Mouse (Mus musculus) urinary bladder, adult 18-20 months (tissue): ENCODE measurements at regions not wholly inside any gene's neighbourhood (a gene's known extent, or its start where the extent isn't known, plus 50 kb on each side); places are given as distances from the start of the nearest gene placed in this dataset.
"Not testable (repeated sequence)": the region's sequence is repeated elsewhere in the genome, so short reads cannot be mapped to it uniquely, and the experiment has no call there.

Experiments
- DNase-seq, 2 experiments: peaks; one replicate each; pipeline ENCODE4 v3.0.0; 2022; ENCODE audit warnings: low spot score in 2 of 2, mixed read lengths in 2 of 2

- DNase-seq: no peak
Measured at GRCm38 (mm10) chr8:88064414-88065110, 54.0 kb upstream of the Cnep1r1 start.

GRCm38 (mm10) chr8:88059107-88059506, 59.5 kb upstream of the Cnep1r1 start:
- not testable (repeated sequence) for DNase-seq

- DNase-seq: no peak
Measured at GRCm38 (mm10) chr8:88057686-88058234, 60.8 kb upstream of the Cnep1r1 start.

- DNase-seq: no peak
Measured at GRCm38 (mm10) chr8:88050651-88051050, 67.9 kb upstream of the Cnep1r1 start.

- no peak for DNase-seq
Measured at GRCm38 (mm10) chr8:88049091-88049490, 69.5 kb upstream of the Cnep1r1 start.

- no peak for DNase-seq
Measured at GRCm38 (mm10) chr8:88045995-88046394, 72.6 kb upstream of the Cnep1r1 start.

GRCm38 (mm10) chr8:88039286-88039685, 79.3 kb upstream of the Cnep1r1 start:
- no peak for DNase-seq

GRCm38 (mm10) chr8:88037994-88038393, 78.6 kb upstream of the Zfp423 start:
- DNase-seq: no peak

- DNase-seq: no peak
Measured at GRCm38 (mm10) chr8:88033054-88033453, 73.7 kb upstream of the Zfp423 start.

GRCm38 (mm10) chr8:88024496-88024895, 65.1 kb upstream of the Zfp423 start:
- DNase-seq: no peak

- DNase-seq: peak in 1 of 2 experiments; percentile 18
Measured at GRCm38 (mm10) chr8:88023423-88023822, 64.0 kb upstream of the Zfp423 start.

- no peak for DNase-seq
Measured at GRCm38 (mm10) chr8:88022776-88023385, 63.5 kb upstream of the Zfp423 start.

GRCm38 (mm10) chr8:88019243-88020115, 60.1 kb upstream of the Zfp423 start:
- peak in 1 of 2 experiments; percentile 14 for DNase-seq

GRCm38 (mm10) chr8:88018494-88018893, 59.1 kb upstream of the Zfp423 start:
- no peak for DNase-seq

GRCm38 (mm10) chr8:88012177-88012825, 52.9 kb upstream of the Zfp423 start:
- DNase-seq: peak in 1 of 2 experiments; percentile 26

GRCm38 (mm10) chr8:88010566-88010965, 51.2 kb upstream of the Zfp423 start:
- DNase-seq: no peak

- no peak for DNase-seq
Measured at GRCm38 (mm10) chr8:88009878-88010277, 50.5 kb upstream of the Zfp423 start.
